Mouse (Mus musculus): ENCODE results near the gene Rreb1. TPM values are rescaled to one million over a fixed set of nuclear protein-coding genes. Genes with fewer than 3 reads are reported as not detected.

Rreb1 gene
- total RNA-seq, 4 experiments from 2014 or later = 30.6 to 49.4 (median 43.4) TPM

- no peak for DNase-seq (ENCODE audit: low spot score in 2 of 2)
Observed at GRCm38 (mm10) chr13:37872142-37872835, 94.1 kb downstream of the Rreb1 start.

GRCm38 (mm10) chr13:37873125-37873891 is 95.1 kb downstream of the Rreb1 start:
- DNase-seq (ENCODE audit: low spot score in 2 of 2) = no peak

DNA sequence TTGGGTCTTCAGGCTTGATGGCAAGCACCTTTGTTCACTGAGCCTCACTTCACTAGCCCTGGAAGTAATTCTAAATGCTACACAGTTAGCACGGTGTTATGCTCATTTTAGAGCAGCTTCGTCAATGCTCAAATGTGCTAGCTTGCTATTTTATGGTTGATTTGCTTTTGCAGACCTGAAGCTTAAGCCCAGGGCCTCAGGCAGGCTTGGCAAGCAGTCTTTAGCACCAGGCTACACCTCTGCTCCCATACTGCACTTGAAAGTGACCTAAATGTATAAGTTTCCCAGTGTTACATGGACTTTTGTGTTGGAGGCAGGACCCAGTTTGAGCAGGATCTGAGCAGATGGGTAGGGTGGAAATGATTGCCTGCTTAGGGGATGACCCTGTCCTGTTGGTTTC is 97.7 kb downstream of the Rreb1 start:
- DNase-seq (ENCODE audit: low spot score in 2 of 2) = no peak

GRCm38 (mm10) chr13:37876366-37876765 is 98.2 kb downstream of the Rreb1 start:
- no peak for DNase-seq (ENCODE audit: low spot score in 2 of 2)

- no peak for DNase-seq (ENCODE audit: low spot score in 2 of 2)
Observed at GRCm38 (mm10) chr13:37876836-37877235, 98.6 kb downstream of the Rreb1 start.

DNA sequence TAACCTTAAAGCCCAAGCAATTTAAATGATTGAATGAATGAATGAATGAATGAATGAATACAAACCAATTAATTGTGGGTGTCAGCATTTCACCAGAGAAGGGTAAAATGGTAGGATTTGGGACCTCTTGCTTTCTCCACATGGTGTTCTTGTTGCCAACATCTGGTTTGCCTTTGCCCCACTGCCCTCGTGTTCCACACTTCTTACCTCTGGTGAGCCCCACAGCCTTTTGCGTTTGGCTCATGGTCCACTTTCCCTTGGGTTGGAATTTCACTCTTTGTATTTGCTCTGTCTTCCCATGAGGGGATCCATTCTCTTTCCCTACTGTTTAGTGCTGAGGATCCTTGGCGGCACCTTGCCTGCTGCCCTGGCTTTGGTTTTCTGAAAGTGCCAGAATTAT is 99.0 kb downstream of the Rreb1 start:
- no peak for DNase-seq (ENCODE audit: low spot score in 2 of 2)

- DNase-seq (ENCODE audit: low spot score in 2 of 2) = no peak
Observed at GRCm38 (mm10) chr13:37878918-37879331, 100.7 kb downstream of the Rreb1 start.

DNA sequence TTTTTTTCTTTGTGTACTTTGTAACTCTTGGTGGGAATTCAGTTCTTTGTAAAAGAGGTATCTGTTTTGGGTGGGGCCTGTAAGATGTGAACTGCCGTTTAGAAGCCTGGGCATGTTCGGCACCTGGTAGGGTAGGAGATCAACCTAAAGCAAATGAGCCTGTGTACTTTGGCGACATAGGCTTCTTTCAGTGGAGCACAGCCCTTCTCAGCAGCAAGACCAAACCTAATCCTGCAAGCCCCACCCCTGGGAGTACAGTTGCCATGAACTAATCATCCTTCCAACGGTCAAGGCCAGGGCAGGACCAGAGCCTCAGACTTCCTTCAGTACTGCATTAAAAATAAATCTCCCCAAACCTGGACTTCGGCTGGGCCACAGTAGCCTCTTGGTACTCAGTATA is 101.4 kb downstream of the Rreb1 start:
- no peak for DNase-seq (ENCODE audit: low spot score in 2 of 2)

GRCm38 (mm10) chr13:37880035-37880434 is 101.8 kb downstream of the Rreb1 start:
- DNase-seq (ENCODE audit: low spot score in 2 of 2) = no peak

- no peak for DNase-seq (ENCODE audit: low spot score in 2 of 2)
Observed at GRCm38 (mm10) chr13:37880581-37881130, 102.5 kb downstream of the Rreb1 start.

DNA sequence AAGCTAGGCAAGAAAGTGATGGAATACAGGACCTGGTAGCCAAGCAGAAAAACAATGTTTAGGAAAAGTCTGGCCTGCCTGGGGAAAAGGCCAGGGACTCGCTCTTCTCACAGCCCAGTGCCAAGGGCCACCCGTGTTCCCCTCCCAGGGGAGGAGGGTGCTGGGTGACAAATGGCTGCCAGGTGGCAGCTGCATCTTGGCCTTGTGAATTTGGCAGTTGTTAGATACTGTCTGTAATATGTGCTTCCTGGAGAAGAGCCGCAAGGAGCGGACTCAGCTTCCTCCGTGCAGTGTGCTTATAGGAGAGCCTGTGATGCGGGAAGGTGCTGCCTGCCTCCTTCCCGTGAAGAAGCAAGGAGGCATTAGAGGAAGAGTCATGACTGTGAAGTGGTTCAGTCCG is 104.3 kb downstream of the Rreb1 start:
- no peak for DNase-seq (ENCODE audit: low spot score in 2 of 2)

DNA sequence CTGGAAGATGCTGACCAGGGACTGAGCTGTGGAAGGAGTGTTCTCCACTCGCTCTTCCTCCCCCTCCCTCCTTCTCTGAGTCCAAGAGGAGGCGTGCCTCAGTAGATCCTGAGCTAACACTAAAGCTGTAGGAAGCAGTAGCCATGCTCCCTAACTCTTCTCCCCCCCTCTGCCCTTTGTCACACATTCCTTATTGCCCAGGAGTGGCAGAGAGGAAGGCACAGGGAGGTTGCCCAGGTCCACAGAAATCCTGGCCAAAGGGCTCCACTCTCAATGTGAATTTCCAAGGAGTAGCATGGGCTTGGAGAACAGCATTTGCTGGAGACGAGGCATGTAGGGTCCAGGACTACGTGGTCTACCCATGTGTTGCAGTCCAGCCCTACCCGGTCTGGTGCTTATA is 104.8 kb downstream of the Rreb1 start:
- no peak for DNase-seq (ENCODE audit: low spot score in 2 of 2)

DNA sequence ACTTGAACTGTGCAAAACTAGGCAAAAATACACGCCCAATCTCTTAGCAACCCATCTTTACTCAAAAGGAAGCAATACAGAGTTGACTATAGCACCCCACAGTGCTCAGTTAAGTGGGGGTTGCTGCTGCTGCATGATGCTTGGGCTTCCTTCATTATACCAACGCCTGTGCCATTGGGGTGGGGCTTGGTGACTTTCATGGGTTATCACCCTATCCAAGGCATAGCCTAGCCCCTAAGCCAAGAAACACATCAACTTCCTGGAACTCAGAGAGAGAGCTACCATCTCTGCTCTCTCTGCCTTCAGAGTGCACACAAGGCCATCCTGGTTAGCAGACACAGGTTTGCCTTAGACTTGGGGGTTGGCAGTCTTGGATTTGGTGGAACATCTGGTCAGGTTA is 107.2 kb downstream of the Rreb1 start:
- DNase-seq (ENCODE audit: low spot score in 2 of 2) = no peak

GRCm38 (mm10) chr13:37886024-37886423 is 107.8 kb downstream of the Rreb1 start:
- no peak for DNase-seq (ENCODE audit: low spot score in 2 of 2)

- no peak for DNase-seq (ENCODE audit: low spot score in 2 of 2)
Observed at GRCm38 (mm10) chr13:37894756-37895155, 116.6 kb downstream of the Rreb1 start.

- no peak for DNase-seq (ENCODE audit: low spot score in 2 of 2)
Observed at GRCm38 (mm10) chr13:37895564-37896254, 117.5 kb downstream of the Rreb1 start.

DNA sequence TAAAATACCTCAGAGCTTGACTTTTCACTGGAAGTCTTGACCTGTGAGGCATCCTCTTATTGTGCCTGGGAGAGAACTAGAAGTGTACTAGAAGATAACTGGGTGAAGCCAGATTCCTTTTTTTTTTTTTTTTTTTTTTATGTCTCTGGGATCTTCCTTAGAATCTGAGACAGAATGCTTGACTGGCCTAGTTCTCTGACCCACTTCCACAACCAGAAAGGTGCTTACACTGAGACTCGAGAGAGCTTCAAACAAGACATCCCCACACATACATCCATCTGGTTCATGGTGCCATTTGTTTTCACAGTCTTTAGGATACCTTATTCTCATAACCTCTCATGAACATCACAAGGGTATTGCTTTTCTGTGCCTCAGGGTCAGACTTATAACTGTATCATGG is 118.2 kb downstream of the Rreb1 start:
- no peak for DNase-seq (ENCODE audit: low spot score in 2 of 2)

GRCm38 (mm10) chr13:37898772-37899171 is 120.6 kb downstream of the Rreb1 start:
- DNase-seq (ENCODE audit: low spot score in 2 of 2) = no peak

GRCm38 (mm10) chr13:37903036-37903435 is 124.8 kb downstream of the Rreb1 start:
- no peak for DNase-seq (ENCODE audit: low spot score in 2 of 2)

GRCm38 (mm10) chr13:37903476-37903875 is 125.3 kb downstream of the Rreb1 start:
- no peak for DNase-seq (ENCODE audit: low spot score in 2 of 2)

DNA sequence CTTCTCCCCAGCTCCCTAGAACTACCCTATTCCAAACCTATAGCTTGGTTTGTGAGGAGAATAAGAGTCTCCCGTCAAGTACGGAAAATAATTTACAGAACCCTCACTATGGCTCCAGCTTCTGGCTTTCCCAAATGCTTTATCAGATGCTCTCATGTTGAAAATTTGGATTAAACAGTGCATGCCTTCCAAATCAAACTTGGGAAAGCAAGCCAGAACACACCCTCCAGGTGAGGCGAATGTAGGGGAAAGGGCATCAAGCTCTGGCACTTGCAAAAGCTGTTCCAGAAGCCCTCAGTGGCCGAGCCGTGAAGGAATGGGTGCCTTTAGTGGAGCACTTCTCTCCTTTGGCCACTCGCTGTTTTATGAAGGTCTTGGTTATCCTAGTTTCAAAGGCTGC is 126.2 kb downstream of the Rreb1 start:
- DNase-seq (ENCODE audit: low spot score in 2 of 2) = no peak

DNA sequence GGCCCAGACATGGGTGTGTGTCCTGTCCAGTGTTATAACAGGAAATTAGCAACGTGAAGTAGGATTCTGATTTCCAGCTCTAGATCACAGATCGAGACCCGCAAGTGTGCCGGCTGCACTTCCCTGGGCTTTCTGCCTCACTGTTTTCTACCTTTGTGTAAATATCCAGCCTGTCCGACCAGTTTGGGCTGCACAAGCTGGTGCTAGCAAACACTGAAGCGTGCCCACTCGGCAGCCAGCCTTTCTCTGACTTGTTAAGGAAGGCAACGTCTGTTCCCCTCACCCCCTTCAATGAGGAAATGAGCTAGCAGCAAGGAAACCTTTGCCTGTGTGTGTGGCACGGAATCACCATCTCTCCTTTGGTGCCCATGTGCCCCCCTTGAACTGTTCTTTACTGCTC is 129.9 kb downstream of the Rreb1 start:
- peak in 1 of 2 experiments; percentile 28 for DNase-seq (ENCODE audit: low spot score in 2 of 2)
